Mouse (Mus musculus) lung, postnatal 0 days (tissue): ENCODE results near the gene Josd2. TPM values are rescaled to one million over a fixed set of nuclear protein-coding genes. Genes with fewer than 3 reads are reported as not detected.

ENCODE experiments used
- ATAC-seq: fragments of 200-750 bp; cut with Nextera tagmentation; 2 replicates; pipeline ENCODE4 v1.8.0; 2017; ENCODE audit warnings: moderate library complexity
- DNase-seq: peaks from one replicate; pipeline ENCODE4 v3.0.0-alpha.2; 2016; ENCODE audit warnings: low spot score
- H3K27ac ChIP-seq: fragments of 300-500 bp; sonication (generic); 2 replicates; pipeline ENCODE4 v1.5.1; 2014; ENCODE audit warnings: antibody characterized with exemption, mild to moderate bottlenecking, low read length, mixed read lengths
- H3K27me3 ChIP-seq: fragments of 300-500 bp; sonication (generic); replicated peaks from 2 replicates; pipeline ENCODE4 v1.6.1; 2014; ENCODE audit warnings: low read length, mixed read lengths; ENCODE audit not compliant: insufficient read depth
- H3K36me3 ChIP-seq: fragments of 300-500 bp; sonication (generic); 2 replicates; pipeline ENCODE4 v1.6.1; 2014; ENCODE audit warnings: low read length, mixed read lengths; ENCODE audit not compliant: insufficient read depth
- H3K4me1 ChIP-seq: fragments of 300-500 bp; sonication (generic); 2 replicates; pipeline ENCODE4 v1.6.1; 2014; ENCODE audit warnings: antibody characterized with exemption, low read depth, low read length, mixed read lengths; ENCODE audit not compliant: insufficient read depth
- H3K4me2 ChIP-seq: fragments of 300-500 bp; sonication (generic); replicated peaks from 2 replicates; pipeline ENCODE4 v1.6.1; 2014; ENCODE audit warnings: low read depth, mild to moderate bottlenecking, low read length, moderate library complexity, mixed read lengths
- H3K4me3 ChIP-seq: fragments of 300-500 bp; sonication (generic); 2 replicates; pipeline ENCODE4 v1.5.1; 2014; ENCODE audit warnings: low read depth, low read length
- H3K9ac ChIP-seq: fragments of 300-500 bp; sonication (generic); replicated peaks from 2 replicates; pipeline ENCODE4 v1.6.1; 2014; ENCODE audit warnings: low read depth, mild to moderate bottlenecking
- H3K9me3 ChIP-seq: fragments of 300-500 bp; sonication (generic); 2 replicates; pipeline ENCODE4 v1.6.1; 2016; ENCODE audit warnings: low read length, mixed read lengths
- CTCF ChIP-seq: IDR thresholded peaks from 2 replicates; pipeline ENCODE4 v1.5.1; 2016; ENCODE audit warnings: antibody characterized with exemption, mild to moderate bottlenecking
- EP300 ChIP-seq: IDR thresholded peaks from 2 replicates; pipeline ENCODE4 v1.6.1; 2016; ENCODE audit warnings: antibody characterized with exemption, mild to moderate bottlenecking, control low read depth
- WGBS: fragments of 180-500 bp; shearing (Covaris S2); extraction: QIAGEN DNeasy Blood & Tissue Kit; methylation state at CpG from one replicate; pipeline ENCODE4 v1.1.7; 2014; 5-methylcytosine and 5-hydroxymethylcytosine counted together
- polyA plus RNA-seq: library from polyadenylated mRNA; unstranded; fragments of >200 nt; fragmentation: Nextera tagmentation; extraction: Ambion mirVana; gene quantifications from 2 replicates; pipeline ENCODE4 v1.2.1, GENCODE M21; 2015

The Josd2 gene
- polyA plus RNA-seq, 1 experiment from 2014 or later: 93.7 TPM

DNA sequence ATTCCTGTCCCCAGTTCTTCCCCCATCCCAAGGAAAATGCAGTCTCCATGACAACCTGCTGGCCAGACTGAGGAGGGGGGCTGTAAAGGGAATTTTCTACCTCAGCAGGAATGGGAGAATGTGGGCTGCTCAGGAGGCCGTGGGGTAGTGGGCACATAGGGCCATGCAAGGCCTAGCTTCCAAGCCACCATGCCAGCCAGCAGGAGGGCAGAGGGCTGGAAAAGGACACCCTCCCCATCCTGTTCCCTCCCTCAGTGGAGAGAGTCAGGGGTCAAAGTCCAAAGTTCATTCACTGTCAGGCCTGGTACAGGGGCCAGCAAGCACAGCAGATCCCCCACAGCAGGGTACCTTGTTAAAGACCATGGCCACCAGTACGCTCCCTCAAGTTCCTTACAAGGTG is 2.7 kb upstream of the Josd2 start, which contains the start of gene Aspdh:
Aspdh (plus strand) TSS at position 281 of the 400 bp plus-strand sequence.
- Histone ChIP-seq H3K27ac (no peak within 1 kb of the TSS), H3K27me3 (peaks cover 30% of the 10 kb centered on the region), H3K4me3 (no peak within 1 kb of the TSS), H3K36me3 (no peaks in the 10 kb centered on the region), H3K9ac (no peak within 1 kb of the TSS), H3K9me3 (no peaks in the 10 kb centered on the region), H3K4me1 (peaks cover 14% of the 10 kb centered on the region), H3K4me2 (no peak within 1 kb of the TSS)
- ATAC-seq: no peak
- no peak for DNase-seq
- no peak for TF ChIP-seq CTCF
- no peak for TF ChIP-seq EP300
- 56% methylated on average over 2 of the region's 2 CpGs for WGBS

DNA sequence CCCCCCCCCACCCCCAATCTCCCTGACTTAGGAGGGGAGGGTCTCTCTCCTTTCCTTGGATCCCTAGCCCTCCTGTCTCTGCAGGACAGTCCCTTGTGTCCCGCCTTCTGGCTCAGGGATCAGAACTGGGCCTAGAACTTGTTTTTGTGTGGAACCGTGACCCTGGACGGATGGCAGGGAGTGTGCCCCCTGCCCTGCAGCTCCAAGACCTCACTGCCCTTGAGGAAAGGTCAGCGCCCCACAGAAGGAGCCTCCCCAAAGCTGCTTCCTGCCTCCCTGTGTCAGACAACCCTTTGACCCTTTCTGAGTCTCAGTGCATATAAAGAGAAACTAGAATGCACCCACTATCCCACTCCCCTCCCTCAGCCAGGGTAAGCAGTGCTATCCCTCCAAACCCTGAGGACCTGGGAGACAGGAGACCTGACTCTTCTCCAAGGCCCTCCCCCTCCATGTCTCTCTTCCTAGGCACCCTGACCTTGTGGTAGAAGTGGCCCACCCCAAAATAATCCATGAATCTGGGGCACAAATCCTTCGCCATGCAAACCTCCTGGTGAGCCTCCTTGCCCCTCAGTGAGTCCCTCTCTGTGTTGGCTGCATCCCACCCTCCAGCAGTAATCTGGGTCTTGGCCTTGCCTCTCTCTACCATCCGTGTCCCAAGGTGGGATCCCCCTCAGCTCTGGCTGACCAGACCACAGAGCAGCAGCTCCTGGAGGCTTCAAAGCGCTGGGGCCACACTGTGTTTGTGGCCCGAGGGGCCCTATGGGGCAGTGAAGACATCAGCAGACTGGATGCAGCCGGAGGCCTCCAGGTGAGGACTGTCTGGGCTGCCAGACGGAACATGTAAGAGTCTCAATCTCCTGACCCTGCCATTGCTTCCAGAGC is 1.5 kb upstream of the Josd2 start:
- Histone ChIP-seq H3K4me1 (peaks cover 14% of the 10 kb centered on the region), H3K27ac (no peak overlapping the region), H3K4me3 (no peak overlapping the region), H3K9me3 (no peaks in the 10 kb centered on the region), H3K27me3 (peaks cover 23% of the 10 kb centered on the region), H3K36me3 (no peaks in the 10 kb centered on the region), H3K4me2 (no peak overlapping the region), H3K9ac (no peak overlapping the region)
- no peak for TF ChIP-seq CTCF
- TF ChIP-seq EP300: no peak
- DNase-seq (no peak), ATAC-seq (no peak)
- 84% methylated on average over 10 of the region's 10 CpGs for WGBS

DNA sequence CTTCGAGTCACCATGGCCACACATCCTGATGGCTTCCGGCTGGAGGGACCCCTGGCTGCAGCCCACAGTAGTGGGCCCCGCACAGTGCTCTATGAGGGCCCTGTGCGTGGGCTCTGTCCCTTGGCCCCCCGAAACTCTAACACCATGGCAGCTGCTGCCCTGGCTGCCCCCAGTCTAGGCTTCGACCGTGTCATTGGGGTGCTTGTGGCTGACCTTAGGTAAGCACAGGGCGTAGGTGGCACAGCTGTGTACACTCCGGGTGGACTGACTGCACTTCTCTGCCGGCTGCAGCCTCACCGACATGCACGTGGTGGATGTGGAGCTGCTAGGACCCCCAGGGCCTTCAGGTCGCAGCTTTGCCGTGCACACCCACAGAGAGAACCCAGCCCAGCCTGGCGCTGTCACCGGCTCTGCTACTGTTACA is 880 bp upstream of the Josd2 start:
- Histone ChIP-seq H3K4me1 (peaks cover 14% of the 10 kb centered on the region), H3K9me3 (no peaks in the 10 kb centered on the region), H3K4me3 (no peak overlapping the region), H3K4me2 (no peak overlapping the region), H3K36me3 (no peaks in the 10 kb centered on the region), H3K27ac (no peak overlapping the region), H3K9ac (no peak overlapping the region), H3K27me3 (peaks cover 17% of the 10 kb centered on the region)
- TF ChIP-seq EP300: no peak
- TF ChIP-seq CTCF: no peak
- WGBS: 78% methylated on average over 16 of the region's 16 CpGs
- ATAC-seq (no peak), DNase-seq (no peak)

DNA sequence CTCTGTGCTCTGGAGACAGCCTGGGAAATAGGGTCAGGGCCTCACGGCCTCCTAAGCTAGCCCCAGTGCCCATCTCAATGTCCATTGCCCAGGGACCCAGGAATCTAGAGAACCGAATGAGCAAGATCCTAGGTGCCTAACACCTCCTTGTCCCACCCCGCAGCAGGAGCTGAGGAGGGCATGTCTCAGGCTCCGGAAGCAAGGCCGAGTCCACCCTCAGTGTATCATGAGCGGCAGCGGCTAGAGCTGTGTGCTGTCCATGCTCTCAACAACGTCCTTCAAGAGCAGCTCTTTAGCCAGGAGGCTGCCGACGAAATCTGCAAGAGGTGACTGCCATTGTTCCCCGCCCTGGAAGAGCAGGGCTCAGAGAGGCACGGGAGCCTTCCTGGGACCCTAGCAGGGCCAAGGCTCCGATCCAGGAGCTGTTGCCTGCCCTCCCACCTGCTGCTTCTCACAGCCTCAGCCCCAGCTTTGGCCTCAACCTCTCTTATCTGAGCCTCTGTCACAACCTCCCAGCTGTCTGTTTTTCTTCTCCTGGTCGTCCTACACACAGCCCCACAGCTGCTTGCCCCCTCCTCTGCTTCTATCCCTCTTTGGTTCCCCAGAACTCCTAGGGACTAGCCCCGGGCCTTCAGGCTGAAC is 985 bp downstream of the Josd2 start:
- Histone ChIP-seq H3K4me1 (peaks cover 24% of the 10 kb centered on the region), H3K27ac (peak overlapping the region; percentile 64), H3K9me3 (no peaks in the 10 kb centered on the region), H3K4me2 (peak overlapping the region; percentile 73), H3K27me3 (0 out of 2 replicates have a peak, but pooled peaks cover 3% of the 10 kb centered on the region), H3K36me3 (no peaks in the 10 kb centered on the region), H3K9ac (peak overlapping the region; percentile 65; the same call in 1 of the 2 replicates), H3K4me3 (peak overlapping the region; percentile 68)
- DNase-seq (no peak), ATAC-seq (no peak)
- WGBS: 33% methylated on average over 15 of the region's 15 CpGs
- TF ChIP-seq CTCF (no peak), EP300 (no peak)

DNA sequence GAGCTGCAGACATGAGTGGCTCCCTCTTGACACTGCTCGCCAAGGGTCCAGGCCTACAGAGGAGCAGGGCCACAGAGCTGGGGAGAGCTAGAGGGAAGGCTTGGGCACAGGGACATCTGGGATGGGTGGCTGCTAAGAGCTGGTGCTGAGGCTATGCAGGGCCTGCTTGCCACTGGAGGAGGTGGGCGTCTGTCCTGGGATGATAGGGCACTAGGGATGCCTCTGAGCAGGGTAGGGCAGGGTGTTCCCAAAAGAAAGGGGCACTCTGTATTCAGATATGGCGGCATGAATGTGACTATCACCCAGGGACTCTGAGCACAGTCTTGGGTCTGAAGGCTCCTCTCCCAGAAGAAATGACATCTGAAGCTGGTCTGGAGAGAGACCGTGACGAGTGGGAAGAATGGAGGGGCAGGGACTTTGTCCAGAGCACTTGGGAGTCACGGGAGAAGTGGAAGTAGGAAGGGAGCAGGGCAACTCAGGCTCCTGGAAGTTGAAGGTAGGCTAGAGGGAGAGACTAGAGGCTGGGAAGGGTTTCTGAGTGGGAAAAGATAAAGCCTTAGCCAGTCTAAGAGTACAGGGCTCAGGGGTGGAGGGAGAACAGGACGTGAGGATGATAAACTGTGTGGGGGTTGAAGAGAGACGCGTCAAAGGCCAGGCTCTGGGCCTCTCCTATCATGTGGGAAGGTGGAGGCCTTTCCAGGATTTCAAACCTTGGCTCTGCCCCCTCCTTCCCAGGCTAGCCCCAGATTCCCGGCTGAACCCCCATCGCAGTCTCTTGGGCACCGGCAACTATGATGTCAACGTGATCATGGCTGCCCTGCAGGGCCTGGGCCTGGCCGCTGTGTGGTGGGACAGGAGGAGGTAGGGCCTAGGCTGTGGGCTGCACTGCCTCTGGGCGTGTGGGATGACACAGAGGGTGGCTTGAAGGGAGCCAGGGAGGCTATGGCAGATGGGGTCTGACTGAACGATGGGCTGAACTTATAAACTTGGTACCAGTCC is 2.2 kb downstream of the Josd2 start:
- DNase-seq: no peak
- TF ChIP-seq EP300: no peak
- TF ChIP-seq CTCF: no peak
- WGBS: 81% methylated on average over 16 of the region's 16 CpGs
- Histone ChIP-seq H3K4me3 (no peak overlapping the region), H3K4me1 (peaks cover 28% of the 10 kb centered on the region), H3K9ac (no peak overlapping the region), H3K4me2 (no peak overlapping the region), H3K9me3 (no peaks in the 10 kb centered on the region), H3K36me3 (no peaks in the 10 kb centered on the region), H3K27ac (peak overlapping the region; percentile 64), H3K27me3 (no peaks in the 10 kb centered on the region)
- no peak for ATAC-seq
